Mouse (Mus musculus): Measurements from ENCODE around the gene Llgl1. TPM values are rescaled to one million over a fixed set of nuclear protein-coding genes. Genes with fewer than 3 reads are reported as not detected.

Llgl1 gene
- polyA plus RNA-seq, 1 experiment from 2014 or later = 137 TPM

- no peak overlapping the region for H3K27ac ChIP-seq
- no peak overlapping the region for H3K4me3 ChIP-seq
- 94% methylated on average over 14 of the region's 14 CpGs for WGBS
- no peak for DNase-seq (ENCODE audit: low spot score)
- H3K36me3 ChIP-seq = peaks cover 45% of the 10 kb centered on the region
- peaks cover 29% of the 10 kb centered on the region for H3K4me1 ChIP-seq
- H3K9me3 ChIP-seq (replicated peaks) = no peaks in the 10 kb centered on the region
- H3K27me3 ChIP-seq (ENCODE audit: low read depth, poor library complexity, severe bottlenecking) = no peaks in the 10 kb centered on the region
Measured at GRCm38 (mm10) chr11:60731251-60731650, 31.7 kb downstream of the Llgl1 start.

- Histone ChIP-seq H3K27ac (no peak overlapping the region), H3K27me3 (ENCODE audit: low read depth, poor library complexity, severe bottlenecking) (no peaks in the 10 kb centered on the region), H3K4me1 (peaks cover 4% of the 10 kb centered on the region), H3K4me3 (no peak overlapping the region), H3K36me3 (peaks cover 57% of the 10 kb centered on the region), H3K9me3 (replicated peaks) (no peaks in the 10 kb centered on the region)
- 87% methylated on average over 2 of the region's 2 CpGs for WGBS
- no peak for DNase-seq (ENCODE audit: low spot score)
Measured at GRCm38 (mm10) chr11:60734206-60734605, 34.7 kb downstream of the Llgl1 start.

GRCm38 (mm10) chr11:60735191-60735590 lies 35.7 kb downstream of the Llgl1 start:
- H3K9me3 ChIP-seq (replicated peaks) = no peaks in the 10 kb centered on the region
- H3K27me3 ChIP-seq (ENCODE audit: low read depth, poor library complexity, severe bottlenecking) = no peaks in the 10 kb centered on the region
- 85% methylated on average over 5 of the region's 5 CpGs for WGBS
- no peak overlapping the region for H3K4me3 ChIP-seq
- no peak for DNase-seq (ENCODE audit: low spot score)
- peaks cover 65% of the 10 kb centered on the region for H3K36me3 ChIP-seq
- H3K27ac ChIP-seq = no peak overlapping the region
- H3K4me1 ChIP-seq = no peaks in the 10 kb centered on the region

GRCm38 (mm10) chr11:60736491-60736890 lies 37.0 kb downstream of the Llgl1 start:
- WGBS = 78% methylated on average over 3 of the region's 3 CpGs
- H3K4me3 ChIP-seq = no peak overlapping the region

GRCm38 (mm10) chr11:60737450-60737849 lies 37.9 kb downstream of the Llgl1 start:
- H3K4me3 ChIP-seq = no peak overlapping the region
- no peaks in the 10 kb centered on the region for H3K4me1 ChIP-seq
- peaks cover 67% of the 10 kb centered on the region for H3K36me3 ChIP-seq
- H3K9me3 ChIP-seq (replicated peaks) = no peaks in the 10 kb centered on the region
- H3K27me3 ChIP-seq (ENCODE audit: low read depth, poor library complexity, severe bottlenecking) = no peaks in the 10 kb centered on the region
- DNase-seq (ENCODE audit: low spot score) = no peak
- H3K27ac ChIP-seq = no peak overlapping the region

More at GRCm38 (mm10) chr11:60736491-60736890, 37.0 kb downstream of the Llgl1 start:
- Histone ChIP-seq H3K27ac (no peak overlapping the region), H3K27me3 (ENCODE audit: low read depth, poor library complexity, severe bottlenecking) (no peaks in the 10 kb centered on the region), H3K36me3 (peaks cover 65% of the 10 kb centered on the region), H3K9me3 (replicated peaks) (no peaks in the 10 kb centered on the region), H3K4me1 (no peaks in the 10 kb centered on the region)
- no peak for DNase-seq (ENCODE audit: low spot score)

- Histone ChIP-seq H3K27me3 (ENCODE audit: low read depth, poor library complexity, severe bottlenecking) (no peaks in the 10 kb centered on the region), H3K4me3 (no peak overlapping the region), H3K9me3 (replicated peaks) (no peaks in the 10 kb centered on the region), H3K36me3 (peaks cover 77% of the 10 kb centered on the region), H3K4me1 (no peaks in the 10 kb centered on the region), H3K27ac (no peak overlapping the region)
- WGBS = 95% methylated on average over 3 of the region's 3 CpGs
- DNase-seq (ENCODE audit: low spot score) = no peak
Measured at GRCm38 (mm10) chr11:60740321-60740720, 40.8 kb downstream of the Llgl1 start.

- no peak overlapping the region for H3K27ac ChIP-seq
- peaks cover 97% of the 10 kb centered on the region for H3K36me3 ChIP-seq
- H3K4me1 ChIP-seq = no peaks in the 10 kb centered on the region
- WGBS = 95% methylated on average over 7 of the region's 7 CpGs
- no peaks in the 10 kb centered on the region for H3K9me3 ChIP-seq (replicated peaks)
- H3K4me3 ChIP-seq = no peak overlapping the region
- H3K27me3 ChIP-seq (ENCODE audit: low read depth, poor library complexity, severe bottlenecking) = no peaks in the 10 kb centered on the region
- DNase-seq (ENCODE audit: low spot score) = no peak
Measured at GRCm38 (mm10) chr11:60755570-60755969, 56.0 kb downstream of the Llgl1 start.

- Histone ChIP-seq H3K36me3 (peaks cover 86% of the 10 kb centered on the region), H3K27me3 (ENCODE audit: low read depth, poor library complexity, severe bottlenecking) (no peaks in the 10 kb centered on the region), H3K4me3 (no peak overlapping the region), H3K9me3 (replicated peaks) (no peaks in the 10 kb centered on the region), H3K4me1 (no peaks in the 10 kb centered on the region), H3K27ac (no peak overlapping the region)
- no peak for DNase-seq (ENCODE audit: low spot score)
- WGBS = 91% methylated on average over 3 of the region's 3 CpGs
Measured at GRCm38 (mm10) chr11:60761681-60762080, 62.2 kb downstream of the Llgl1 start.

Small RNA genes lying within 50 kb of the gene (microRNA-seq; reads per million reads assigned to microRNA genes)
- gene Mir5100 = 2.9 reads per million, percentile 1 among the genes with 10 or more reads in this experiment

Other genes with a start within 250 kb of the Llgl1 start
- gene Drg2, start 245.1 kb upstream of the Llgl1 start, polyA plus RNA-seq (2016; fragmentation: Nextera tagmentation; extraction: Ambion mirVana) = 151 and 153 TPM in 2 replicates
- 0.10 and 0.11 TPM in 2 replicates for gene Myo15, start 230.4 kb upstream of the Llgl1 start, polyA plus RNA-seq (2016; fragmentation: Nextera tagmentation; extraction: Ambion mirVana)
- gene Alkbh5, start 163.3 kb upstream of the Llgl1 start, polyA plus RNA-seq (2016; fragmentation: Nextera tagmentation; extraction: Ambion mirVana) = 31.8 and 34.7 TPM in 2 replicates
- 71.1 and 77.7 TPM in 2 replicates for gene Flii, start 27.5 kb downstream of the Llgl1 start, polyA plus RNA-seq (2016; fragmentation: Nextera tagmentation; extraction: Ambion mirVana)
- gene Mief2, start 28.7 kb downstream of the Llgl1 start, polyA plus RNA-seq (2016; fragmentation: Nextera tagmentation; extraction: Ambion mirVana) = 15.2 and 18.2 TPM in 2 replicates
- gene Top3a, start 77.6 kb downstream of the Llgl1 start, polyA plus RNA-seq (2016; fragmentation: Nextera tagmentation; extraction: Ambion mirVana) = 30.2 TPM in 2 replicates
- 8.2 and 9.3 TPM in 2 replicates for gene Smcr8, start 77.8 kb downstream of the Llgl1 start, polyA plus RNA-seq (2016; fragmentation: Nextera tagmentation; extraction: Ambion mirVana)
- gene Shmt1, start 112.0 kb downstream of the Llgl1 start, polyA plus RNA-seq (2016; fragmentation: Nextera tagmentation; extraction: Ambion mirVana) = 106 and 124 TPM in 2 replicates
- gene Dhrs7b, start 130.9 kb downstream of the Llgl1 start, polyA plus RNA-seq (2016; fragmentation: Nextera tagmentation; extraction: Ambion mirVana) = 26.5 and 29.6 TPM in 2 replicates
- gene Tmem11, start 179.5 kb downstream of the Llgl1 start, polyA plus RNA-seq (2016; fragmentation: Nextera tagmentation; extraction: Ambion mirVana) = 75.9 and 78.4 TPM in 2 replicates
- gene Natd1, start 215.0 kb downstream of the Llgl1 start, polyA plus RNA-seq (2016; fragmentation: Nextera tagmentation; extraction: Ambion mirVana) = 14.2 and 17.0 TPM in 2 replicates
- gene Map2k3, start 232.3 kb downstream of the Llgl1 start, polyA plus RNA-seq (2016; fragmentation: Nextera tagmentation; extraction: Ambion mirVana) = 78.3 and 93.3 TPM in 2 replicates